Mouse (Mus musculus): ENCODE results near the gene Ift74.

GRCm38 (mm10) chr4:94592709-94593108 is 21.6 kb upstream of the Ift74 start:
- TF ChIP-seq CTCF (IDR thresholded peaks at IDR 0.05; ENCODE audit: low read depth, low read length): no peak
- no peak for TF ChIP-seq POLR2A (IDR thresholded peaks at IDR 0.05; ENCODE audit: extremely low read depth, insufficient read depth, low read length)

Data from liver, adult 2 months (tissue).